Mouse (Mus musculus) midbrain, embryonic 12.5 days (tissue): Measurements from ENCODE around the gene Kalrn. TPM values are rescaled to one million over a fixed set of nuclear protein-coding genes. Genes with fewer than 3 reads are reported as not detected.

Experiments
- ATAC-seq: fragments of 200-750 bp; cut with Nextera tagmentation; 2 replicates; pipeline ENCODE4 v1.8.0; 2017; ENCODE audit warnings: low read depth, moderate TSS enrichment, moderate library complexity; ENCODE audit not compliant: low FRiP score
- H3K27ac ChIP-seq: fragments of 300-500 bp; sonication (generic); replicated peaks from 2 replicates; pipeline ENCODE4 v1.5.1; 2016; ENCODE audit warnings: mild to moderate bottlenecking
- H3K27me3 ChIP-seq: fragments of 300-500 bp; sonication (generic); 2 replicates; pipeline ENCODE4 v1.6.1; 2016; ENCODE audit warnings: mild to moderate bottlenecking
- H3K36me3 ChIP-seq: fragments of 300-500 bp; sonication (generic); 2 replicates; pipeline ENCODE4 v1.6.1; 2016
- H3K4me1 ChIP-seq: fragments of 300-500 bp; sonication (generic); 2 replicates; pipeline ENCODE4 v1.6.1; 2016
- H3K4me2 ChIP-seq: fragments of 300-500 bp; sonication (generic); replicated peaks from 2 replicates; pipeline ENCODE4 v1.6.1; 2016; ENCODE audit warnings: mild to moderate bottlenecking, moderate library complexity
- H3K4me3 ChIP-seq: fragments of 300-500 bp; sonication (generic); 2 replicates; pipeline ENCODE4 v1.5.1; 2016; ENCODE audit warnings: mild to moderate bottlenecking
- H3K9ac ChIP-seq: fragments of 300-500 bp; sonication (generic); replicated peaks from 2 replicates; pipeline ENCODE4 v1.6.1; 2016; ENCODE audit warnings: mild to moderate bottlenecking, moderate library complexity
- H3K9me3 ChIP-seq: fragments of 300-500 bp; sonication (generic); 2 replicates; pipeline ENCODE4 v1.6.1; 2016; ENCODE audit warnings: mild to moderate bottlenecking
- WGBS: fragments of 180-500 bp; shearing (Covaris S2); methylation state at CpG from one replicate; pipeline ENCODE4 v1.1.7; 2016; 5-methylcytosine and 5-hydroxymethylcytosine counted together
- polyA plus RNA-seq: library from polyadenylated mRNA; unstranded; fragments of >200 nt; fragmentation: Nextera tagmentation; extraction: Ambion mirVana; gene quantifications from 2 replicates; pipeline ENCODE4 v1.2.1, GENCODE M21; 2016

Gene Kalrn
- polyA plus RNA-seq, 1 experiment from 2014 or later: 28.9 TPM

DNA sequence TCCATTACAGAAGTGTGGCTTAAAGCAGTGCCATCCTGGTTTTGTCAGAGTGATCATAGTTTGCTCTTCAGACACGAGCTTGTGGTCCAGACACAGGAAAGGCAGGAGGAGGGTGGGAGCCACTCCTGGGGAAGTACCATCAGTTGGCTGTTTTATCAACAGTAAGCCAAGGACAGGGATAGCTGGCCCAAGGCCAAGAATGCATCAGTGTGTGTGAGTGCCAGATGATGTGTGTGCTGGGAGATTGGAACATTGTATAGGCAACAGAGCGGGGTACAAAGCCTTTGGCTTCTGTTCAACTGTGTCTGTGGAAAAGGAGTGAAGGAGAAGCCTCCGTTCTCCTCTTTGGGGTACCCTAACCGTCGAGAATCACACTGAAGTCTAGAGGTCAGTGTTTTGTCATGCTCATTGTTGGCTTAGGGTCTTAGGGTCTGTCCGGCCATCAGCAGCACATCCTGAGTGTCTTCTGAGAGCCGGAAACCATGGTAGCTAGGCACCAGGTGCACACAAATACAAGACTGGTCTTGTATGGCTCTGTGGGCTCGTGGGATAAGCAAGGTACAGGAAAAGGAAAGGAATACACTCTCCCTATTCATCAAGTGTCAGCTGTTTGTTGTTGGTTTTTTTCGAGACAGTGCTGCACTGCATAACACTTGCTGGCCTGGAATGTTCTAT, 644.4 kb downstream of the Kalrn start:
- Histone ChIP-seq H3K9ac (no peak overlapping the region), H3K4me3 (no peak overlapping the region), H3K27ac (no peak overlapping the region), H3K36me3 (no peaks in the 10 kb centered on the region), H3K27me3 (no peaks in the 10 kb centered on the region; the same call in 1 of the 2 replicates), H3K9me3 (no peaks in the 10 kb centered on the region), H3K4me1 (no peaks in the 10 kb centered on the region), H3K4me2 (no peak overlapping the region)
- no peak for ATAC-seq
- 87% methylated on average over 9 of the region's 9 CpGs for WGBS

DNA sequence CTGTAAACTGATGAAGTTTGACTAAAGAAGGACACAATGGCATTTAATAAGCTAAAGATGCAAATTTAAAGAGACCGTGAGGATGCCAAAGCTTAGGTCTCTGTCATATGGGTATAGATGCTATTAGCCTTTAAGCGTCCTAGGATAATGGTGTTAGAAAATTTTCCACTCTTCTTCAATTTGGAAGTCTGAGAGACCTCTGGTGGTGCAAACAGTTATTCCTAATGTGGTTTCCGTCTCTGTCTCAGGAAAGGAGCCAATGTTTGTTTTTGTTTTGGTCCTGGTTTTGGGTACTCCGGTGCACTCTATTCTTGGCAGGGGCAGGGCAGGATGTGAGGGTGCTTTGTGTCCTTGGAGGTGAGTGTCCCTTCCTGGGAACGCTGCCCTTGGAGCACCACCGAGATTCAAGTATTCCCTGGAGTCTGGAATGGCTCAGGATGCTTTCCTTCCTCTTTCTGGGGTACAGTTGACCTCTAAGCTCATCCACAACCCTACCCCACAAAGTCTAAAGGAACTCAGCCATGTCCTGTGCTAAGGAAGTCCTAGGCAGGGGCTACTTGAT, 646.0 kb downstream of the Kalrn start:
- Histone ChIP-seq H3K4me3 (no peak overlapping the region), H3K9me3 (no peaks in the 10 kb centered on the region), H3K27me3 (no peaks in the 10 kb centered on the region; the same call in 1 of the 2 replicates), H3K36me3 (no peaks in the 10 kb centered on the region), H3K27ac (no peak overlapping the region), H3K4me1 (no peaks in the 10 kb centered on the region), H3K9ac (no peak overlapping the region), H3K4me2 (no peak overlapping the region)
- no peak for ATAC-seq
- WGBS: 89% methylated on average over 6 of the region's 6 CpGs

DNA sequence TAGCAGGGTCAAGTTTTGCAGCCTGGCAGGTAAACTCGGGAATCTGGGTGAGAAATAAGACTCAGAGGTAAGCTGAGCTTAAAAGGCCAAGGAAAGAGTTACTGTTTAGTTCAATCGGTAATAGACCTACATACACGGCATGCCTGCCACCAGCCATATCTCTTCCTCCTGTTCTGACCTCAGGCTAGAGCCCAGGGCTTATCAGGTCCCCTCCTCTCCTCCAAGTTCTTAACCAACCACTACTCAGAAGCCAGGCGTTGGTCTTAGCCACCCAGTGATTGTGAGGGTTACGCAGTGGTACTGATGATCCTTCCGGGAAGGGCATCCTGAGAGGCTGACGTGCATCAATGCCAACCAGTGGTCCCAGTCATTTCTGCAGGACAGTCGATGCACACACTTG, 649.6 kb downstream of the Kalrn start:
- 94% methylated on average over 8 of the region's 8 CpGs for WGBS
- Histone ChIP-seq H3K9ac (no peak overlapping the region), H3K4me1 (no peaks in the 10 kb centered on the region), H3K27me3 (no peaks in the 10 kb centered on the region), H3K4me2 (no peak overlapping the region), H3K27ac (no peak overlapping the region), H3K36me3 (no peaks in the 10 kb centered on the region), H3K4me3 (no peak overlapping the region), H3K9me3 (no peaks in the 10 kb centered on the region)
- ATAC-seq: no peak

DNA sequence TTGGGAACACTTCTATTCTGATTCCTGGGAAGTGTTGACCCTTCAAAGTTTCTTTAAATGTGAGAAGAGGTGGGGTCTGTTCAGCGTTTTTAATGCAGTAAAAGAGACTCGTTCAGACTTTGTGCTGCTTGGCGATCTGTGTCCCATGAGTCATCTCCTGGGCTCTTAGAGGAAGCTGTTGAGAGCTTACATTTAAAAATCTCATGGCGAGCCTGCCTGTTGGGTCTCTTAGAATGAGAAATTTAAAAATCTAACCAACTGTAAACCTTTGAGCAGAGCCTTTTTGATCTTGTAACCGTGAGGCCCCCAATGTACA, 650.4 kb downstream of the Kalrn start:
- Histone ChIP-seq H3K9ac (no peak overlapping the region), H3K4me3 (no peak overlapping the region), H3K27ac (no peak overlapping the region), H3K36me3 (no peaks in the 10 kb centered on the region), H3K9me3 (no peaks in the 10 kb centered on the region), H3K4me2 (no peak overlapping the region), H3K4me1 (no peaks in the 10 kb centered on the region), H3K27me3 (no peaks in the 10 kb centered on the region)
- ATAC-seq: no peak
- WGBS: 75% methylated on average over 5 of the region's 5 CpGs

DNA sequence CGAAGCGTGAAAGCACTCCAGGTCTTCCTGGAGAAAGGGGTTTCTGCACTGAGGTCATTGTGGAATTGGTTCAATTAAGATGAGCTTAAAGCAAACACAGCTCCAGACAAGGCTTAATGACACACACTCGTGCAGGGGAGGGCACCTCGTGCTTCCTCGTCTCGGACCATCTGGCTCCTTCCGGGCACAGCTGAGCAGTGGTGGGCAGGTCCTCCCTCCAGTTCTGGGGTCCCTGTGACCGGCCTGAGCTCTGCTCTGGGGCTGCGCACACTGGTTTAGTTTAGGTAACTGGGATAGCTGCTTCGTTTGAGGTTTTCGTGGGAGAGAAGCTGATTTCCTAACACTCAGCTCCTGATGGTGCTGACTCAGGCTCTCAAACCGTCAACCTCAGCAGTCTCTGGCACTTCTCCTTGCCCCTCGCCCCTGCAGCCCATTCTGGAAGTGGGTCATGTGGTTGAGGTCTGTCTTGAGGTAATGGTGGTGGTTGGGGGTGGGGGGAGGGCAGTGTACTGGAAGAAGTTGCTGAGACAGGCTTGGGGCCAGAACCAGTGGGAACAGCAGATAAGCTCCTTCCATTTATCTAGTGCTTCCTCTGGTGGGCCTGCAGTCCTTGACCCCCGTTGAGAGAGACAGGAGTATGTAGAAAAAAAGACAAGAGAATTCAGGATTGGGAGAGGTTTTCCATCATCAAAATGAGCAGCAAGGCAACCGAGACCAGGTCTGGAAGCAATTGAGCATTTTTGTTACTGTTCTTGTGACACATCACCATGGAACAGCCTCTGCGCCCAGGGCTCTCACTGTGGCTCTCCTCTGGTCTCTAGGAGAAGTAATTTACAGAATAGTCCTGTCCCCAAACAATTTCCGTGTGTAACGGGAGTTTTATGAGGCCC, 651.0 kb downstream of the Kalrn start:
- H3K4me1 ChIP-seq: no peaks in the 10 kb centered on the region
- no peak overlapping the region for H3K4me2 ChIP-seq
- WGBS: 66% methylated on average over 18 of the region's 18 CpGs
- no peaks in the 10 kb centered on the region for H3K36me3 ChIP-seq
- no peaks in the 10 kb centered on the region for H3K9me3 ChIP-seq
- H3K27me3 ChIP-seq: no peaks in the 10 kb centered on the region
- no peak for ATAC-seq
- H3K27ac ChIP-seq: no peak overlapping the region
- H3K9ac ChIP-seq: no peak overlapping the region
- H3K4me3 ChIP-seq: no peak overlapping the region

DNA sequence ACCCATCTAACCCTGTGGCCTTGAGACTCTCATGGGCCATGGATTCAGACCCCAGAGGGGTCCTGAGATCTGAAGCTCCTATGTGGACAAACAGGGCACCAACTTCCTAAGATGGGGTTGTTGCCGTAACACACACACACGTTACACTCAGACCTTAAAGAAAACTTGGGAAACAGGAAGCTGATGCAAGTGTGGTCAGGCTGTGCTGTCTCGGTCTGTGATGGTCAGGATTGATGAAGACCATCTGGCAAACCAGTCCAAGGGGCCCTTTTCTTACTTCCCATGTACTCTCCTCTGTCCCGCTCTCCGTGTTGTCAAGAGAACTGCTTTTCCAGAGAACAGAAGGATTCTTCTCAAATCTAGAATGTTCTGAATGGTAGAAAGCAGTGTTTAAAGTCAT, 651.8 kb downstream of the Kalrn start:
- no peak for ATAC-seq
- Histone ChIP-seq H3K4me2 (no peak overlapping the region), H3K9me3 (no peaks in the 10 kb centered on the region), H3K9ac (no peak overlapping the region), H3K36me3 (no peaks in the 10 kb centered on the region), H3K4me1 (0 out of 2 replicates have a peak, but pooled peaks cover 6% of the 10 kb centered on the region), H3K4me3 (no peak overlapping the region), H3K27me3 (no peaks in the 10 kb centered on the region), H3K27ac (no peak overlapping the region)
- 86% methylated on average over 5 of the region's 5 CpGs for WGBS

Other genes starting within 250 kb of the Kalrn start
- gene Ropn1, start 76.4 kb upstream of the Kalrn start, polyA plus RNA-seq: not detected in 2 replicates
- 8.9 and 10.1 TPM in 2 replicates for gene Ccdc14, start 117.1 kb upstream of the Kalrn start, polyA plus RNA-seq
- 7.9 and 8.1 TPM in 2 replicates for gene Mylk, start 171.7 kb upstream of the Kalrn start, polyA plus RNA-seq